Mouse (Mus musculus) kidney, postnatal 4 days (tissue): ENCODE results near the gene Spats2l.

Experiments used
- DNase-seq, 2 experiments: peaks; one replicate each; pipeline ENCODE4 v3.0.0; 2021; ENCODE audit warnings: mixed read lengths in 2 of 2

Gene Spats2l

GRCm38 (mm10) chr1:57901494-57901893 is 127.5 kb downstream of the Spats2l start:
- no peak for DNase-seq

GRCm38 (mm10) chr1:57903793-57904192 is 129.8 kb downstream of the Spats2l start:
- no peak for DNase-seq

GRCm38 (mm10) chr1:57905912-57906311 is 131.9 kb downstream of the Spats2l start:
- DNase-seq, result peak in 1 of 2 experiments; percentile 11

- DNase-seq, result peak; percentile 37 to 50
Observed at GRCm38 (mm10) chr1:57906312-57906711, 132.3 kb downstream of the Spats2l start.

GRCm38 (mm10) chr1:57911561-57911960 is 137.6 kb downstream of the Spats2l start:
- DNase-seq, result no peak

- DNase-seq, result no peak
Observed at GRCm38 (mm10) chr1:57917342-57917741, 143.4 kb downstream of the Spats2l start.

- DNase-seq, result no peak
Observed at GRCm38 (mm10) chr1:57918567-57918966, 144.6 kb downstream of the Spats2l start.

- DNase-seq, result no peak
Observed at GRCm38 (mm10) chr1:57934287-57934686, 160.3 kb downstream of the Spats2l start.

- DNase-seq, result peak in 1 of 2 experiments; percentile 10
Observed at GRCm38 (mm10) chr1:57940691-57941090, 166.7 kb downstream of the Spats2l start.

GRCm38 (mm10) chr1:57941095-57941494 is 167.1 kb downstream of the Spats2l start:
- no peak for DNase-seq

GRCm38 (mm10) chr1:57941734-57942133 is 167.8 kb downstream of the Spats2l start:
- DNase-seq, result no peak

GRCm38 (mm10) chr1:57942215-57942614 is 168.3 kb downstream of the Spats2l start:
- no peak for DNase-seq

GRCm38 (mm10) chr1:57947552-57948347 is 173.8 kb downstream of the Spats2l start:
- no peak for DNase-seq

GRCm38 (mm10) chr1:57949195-57949594 is 175.2 kb downstream of the Spats2l start:
- peak; percentile 21 to 37 for DNase-seq

- DNase-seq, result no peak
Observed at GRCm38 (mm10) chr1:57949716-57950115, 175.8 kb downstream of the Spats2l start.

- no peak for DNase-seq
Observed at GRCm38 (mm10) chr1:57952509-57952908, 178.5 kb downstream of the Spats2l start.

GRCm38 (mm10) chr1:57953586-57954375 is 179.8 kb downstream of the Spats2l start:
- no peak for DNase-seq

GRCm38 (mm10) chr1:57954376-57954765 is 180.4 kb downstream of the Spats2l start:
- DNase-seq, result no peak

- no peak for DNase-seq
Observed at GRCm38 (mm10) chr1:57955774-57956173, 181.8 kb downstream of the Spats2l start.

GRCm38 (mm10) chr1:57969327-57970271 is 195.6 kb downstream of the Spats2l start:
- peak; percentile 98 to 99 for DNase-seq

- DNase-seq, result no peak
Observed at GRCm38 (mm10) chr1:57971588-57971987, 197.6 kb downstream of the Spats2l start.

GRCm38 (mm10) chr1:57976860-57977259 is 202.9 kb downstream of the Spats2l start:
- DNase-seq, result no peak
